9 mouse cellular contexts compared by ENCODE assay signal in genomic region chr11:35797751-35798494, GRCm38 (mm10). TPM values are rescaled to one million over a fixed set of nuclear protein-coding genes. Genes with fewer than 3 reads are reported as not detected.
A peak's percentile ranks its signal among the peaks of the same experiment; 100 is the strongest.
DNase-seq lines count a peak whose midpoint lies in the region; ATAC-seq and TF ChIP-seq lines count a peak whose summit lies in the region.
"Had no signal": no experiment of that assay in that cellular context is flagged by ENCODE, and none has a peak within 500 bp of the region (broad histone marks: within the 10 kb centered on the region; RNA-seq: fewer than 3 reads in every experiment).

No protein-coding gene starts in this region.

- peak overlapping the region; percentile 66 for H3K27ac ChIP-seq in hindbrain, embryonic 10.5 days
- no peak overlapping the region for H3K27ac ChIP-seq in limb, embryonic 12.5 days
- no peak overlapping the region for H3K27ac ChIP-seq in kidney, adult 2 months (ENCODE audit: insufficient read depth, low read depth, low read length)
- H3K27ac ChIP-seq: liver, embryonic 14.5 days had no signal

- peak; percentile 8 to 16 for DNase-seq in kidney, postnatal 4 days
- no peak for DNase-seq in kidney, postnatal 36 days
- peak; percentile 60 to 68 for DNase-seq in cerebellum, postnatal 10 days
- peak; percentile 34 for DNase-seq in hindbrain, embryonic 10.5 days (ENCODE audit: low spot score)
- DNase-seq in right cerebral cortex, postnatal 10 days (ENCODE audit: low spot score in 2 of 2): peak; percentile 70 to 72
- DNase-seq in ovary, adult 18-20 months (ENCODE audit: low spot score): no peak
- DNase-seq in kidney, adult 2 months: no peak

- peak overlapping the region; percentile 70 for H3K4me3 ChIP-seq in hindbrain, embryonic 10.5 days
- H3K4me3 ChIP-seq in limb, embryonic 12.5 days (replicated peaks): peak overlapping the region; percentile 44
- no peak overlapping the region for H3K4me3 ChIP-seq in kidney, adult 2 months (ENCODE audit: insufficient read depth, low read depth, low read length)

- no peaks in the 10 kb centered on the region for H3K9me3 ChIP-seq in hindbrain, embryonic 10.5 days
- no peaks in the 10 kb centered on the region for H3K9me3 ChIP-seq in limb, embryonic 12.5 days

- peaks cover 56% of the 10 kb centered on the region for H3K27me3 ChIP-seq in hindbrain, embryonic 10.5 days (ENCODE audit: insufficient read depth, poor library complexity, severe bottlenecking)
- H3K27me3 ChIP-seq in limb, embryonic 12.5 days: peaks cover 70% of the 10 kb centered on the region
- peaks cover 3% of the 10 kb centered on the region; the same call in 1 of the 2 replicates for H3K27me3 ChIP-seq in kidney, adult 2 months (replicated peaks; ENCODE audit: control insufficient read depth, insufficient read depth, low read length)

- H3K4me2 ChIP-seq in limb, embryonic 12.5 days: peak overlapping the region; percentile 76

- TF ChIP-seq CTCF in kidney, adult 2 months (conservative IDR thresholded peaks at IDR 0.05; ENCODE audit: insufficient read depth, insufficient read length, low read depth, low read length): no peak

- H3K36me3 ChIP-seq in hindbrain, embryonic 10.5 days: no peaks in the 10 kb centered on the region
- no peaks in the 10 kb centered on the region for H3K36me3 ChIP-seq in limb, embryonic 12.5 days
- no peaks in the 10 kb centered on the region for H3K36me3 ChIP-seq in kidney, adult 2 months (ENCODE audit: control insufficient read depth, insufficient read depth, low read length)

- TF ChIP-seq POLR2A in kidney, adult 2 months (IDR thresholded peaks at IDR 0.05; ENCODE audit: low read depth, low read length): no peak

- H3K4me1 ChIP-seq in hindbrain, embryonic 10.5 days (replicated peaks): peaks cover 15% of the 10 kb centered on the region
- H3K4me1 ChIP-seq in limb, embryonic 12.5 days (replicated peaks): peaks cover 14% of the 10 kb centered on the region
- no peaks in the 10 kb centered on the region for H3K4me1 ChIP-seq in kidney, adult 2 months (ENCODE audit: control insufficient read depth, insufficient read depth, low read length)

- WGBS in hindbrain, embryonic 10.5 days: 4% methylated on average over 86 of the region's 86 CpGs
- WGBS in limb, embryonic 12.5 days: 5% methylated on average over 71 of the region's 86 CpGs
- WGBS in kidney, adult 2 months: 5% methylated on average over 85 of the region's 86 CpGs

- ATAC-seq in limb, embryonic 12.5 days (ENCODE audit: insufficient number of reproducible peaks, insufficient read depth, low FRiP score, low TSS enrichment, low read depth): no peak

- H3K9ac ChIP-seq in limb, embryonic 12.5 days (replicated peaks): no peak overlapping the region
- H3K9ac ChIP-seq: liver, embryonic 14.5 days had no signal

RNA-seq across cellular contexts. Expression of gene Fbll1, which starts 0.8 kb away (rescaled TPM):
- polyA plus RNA-seq in hindbrain, embryonic 10.5 days (2016; fragmentation: Nextera tagmentation; extraction: Ambion mirVana): 1.1 and 3.3 TPM in 2 replicates
- polyA plus RNA-seq in limb, embryonic 12.5 days (2016; fragmentation: Nextera tagmentation; extraction: Ambion mirVana): not detected in 2 replicates
- 0.05 TPM in 1 of 2 replicates, not detected in the other for polyA plus RNA-seq in kidney, adult 2 months (2012; rRNA removed)
- polyA plus RNA-seq: liver, embryonic 14.5 days had no signal

RNA-seq across cellular contexts. Expression of gene Pank3, which starts 28.6 kb away (rescaled TPM):
- polyA plus RNA-seq in hindbrain, embryonic 10.5 days (2016; fragmentation: Nextera tagmentation; extraction: Ambion mirVana): 13.3 and 14.6 TPM in 2 replicates
- 22.5 and 23.0 TPM in 2 replicates for polyA plus RNA-seq in limb, embryonic 12.5 days (2016; fragmentation: Nextera tagmentation; extraction: Ambion mirVana)
- polyA plus RNA-seq in kidney, adult 2 months (2012; rRNA removed): 8.0 and 10.4 TPM in 2 replicates

RNA-seq across cellular contexts. Expression of gene Rars, which starts 36.4 kb away (rescaled TPM):
- 76.4 and 105 TPM in 2 replicates for polyA plus RNA-seq in hindbrain, embryonic 10.5 days (2016; fragmentation: Nextera tagmentation; extraction: Ambion mirVana)
- polyA plus RNA-seq in limb, embryonic 12.5 days (2016; fragmentation: Nextera tagmentation; extraction: Ambion mirVana): 84.0 and 91.3 TPM in 2 replicates
- 14.5 and 19.3 TPM in 2 replicates for polyA plus RNA-seq in kidney, adult 2 months (2012; rRNA removed)

Comparison
In these comparisons a context has a peak if more than half of its experiments do, and no peak if none do; other contexts are left out.
1. DNase-seq: peak in kidney, postnatal 4 days (2 of 2), cerebellum, postnatal 10 days (2 of 2), hindbrain, embryonic 10.5 days (single experiment) and right cerebral cortex, postnatal 10 days (2 of 2); none in kidney, postnatal 36 days (0 of 2), ovary, adult 18-20 months (single experiment) and kidney, adult 2 months (single experiment).